Mouse (Mus musculus) forebrain, embryonic 13.5 days (tissue): ENCODE results near the gene Spp2. TPM values are rescaled to one million over a fixed set of nuclear protein-coding genes. Genes with fewer than 3 reads are reported as not detected.

Source experiments
- ATAC-seq: fragments of 200-750 bp; cut with Nextera tagmentation; 2 replicates; pipeline ENCODE4 v1.8.0; 2017
- H3K27ac ChIP-seq: fragments of 300-500 bp; sonication (generic); 2 replicates; pipeline ENCODE4 v1.5.1; 2015; ENCODE audit warnings: inconsistent platforms, mild to moderate bottlenecking, moderate library complexity
- H3K27me3 ChIP-seq: fragments of 300-500 bp; sonication (generic); 2 replicates; pipeline ENCODE4 v1.6.1; 2015; ENCODE audit warnings: mild to moderate bottlenecking, inconsistent platforms
- H3K36me3 ChIP-seq: fragments of 300-500 bp; sonication (generic); 2 replicates; pipeline ENCODE4 v1.6.1; 2015; ENCODE audit warnings: mild to moderate bottlenecking, inconsistent platforms; ENCODE audit not compliant: poor library complexity, severe bottlenecking
- H3K4me1 ChIP-seq: fragments of 300-500 bp; sonication (generic); 2 replicates; pipeline ENCODE4 v1.6.1; 2015; ENCODE audit warnings: inconsistent platforms
- H3K4me2 ChIP-seq: fragments of 300-500 bp; sonication (generic); 2 replicates; pipeline ENCODE4 v1.6.1; 2015; ENCODE audit warnings: inconsistent platforms, mild to moderate bottlenecking, moderate library complexity
- H3K4me3 ChIP-seq: fragments of 300-500 bp; sonication (generic); 2 replicates; pipeline ENCODE4 v1.5.1; 2015; ENCODE audit warnings: mild to moderate bottlenecking, inconsistent platforms
- H3K9ac ChIP-seq: fragments of 300-500 bp; sonication (generic); 2 replicates; pipeline ENCODE4 v1.6.1; 2015; ENCODE audit warnings: mild to moderate bottlenecking, inconsistent platforms
- H3K9me3 ChIP-seq: fragments of 300-500 bp; sonication (generic); replicated peaks from 2 replicates; pipeline ENCODE4 v1.6.1; 2016; ENCODE audit warnings: inconsistent platforms
- WGBS: fragments of 180-500 bp; shearing (Covaris S2); methylation state at CpG from one replicate; pipeline ENCODE4 v1.1.7; 2015; 5-methylcytosine and 5-hydroxymethylcytosine counted together
- polyA plus RNA-seq: library from polyadenylated mRNA; unstranded; fragments of >200 nt; fragmentation: Nextera tagmentation; extraction: Ambion mirVana; gene quantifications from 2 replicates; pipeline ENCODE4 v1.2.1, GENCODE M21; 2015

Spp2 gene
- polyA plus RNA-seq, 1 experiment from 2014 or later = not detected

DNA sequence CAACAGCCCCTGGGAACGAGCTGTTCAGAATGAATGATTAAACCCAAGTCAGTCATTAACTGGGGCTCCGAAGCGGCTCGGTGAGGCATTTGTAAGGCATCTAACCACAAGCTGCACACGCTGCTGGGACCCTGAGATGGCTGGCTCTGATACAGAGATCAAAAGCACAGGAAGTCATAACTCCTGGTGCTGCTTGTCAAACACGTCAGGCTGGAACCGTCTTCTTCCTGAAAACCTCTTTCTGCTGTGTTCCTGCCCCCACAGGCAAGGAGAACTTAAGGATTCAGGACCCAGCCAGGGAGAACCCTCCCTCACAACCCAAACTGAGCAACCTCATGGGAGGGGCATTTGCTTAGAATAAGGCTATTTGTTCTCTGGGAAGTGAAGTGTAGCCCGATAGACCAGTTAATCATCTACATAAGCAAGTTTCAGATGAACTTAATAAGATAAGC, 68.8 kb downstream of the Spp2 start:
- Histone ChIP-seq H3K9me3 (no peaks in the 10 kb centered on the region), H3K4me2 (no peak overlapping the region), H3K27me3 (no peaks in the 10 kb centered on the region), H3K36me3 (no peaks in the 10 kb centered on the region), H3K4me3 (no peak overlapping the region), H3K9ac (no peak overlapping the region), H3K4me1 (peaks cover 23% of the 10 kb centered on the region), H3K27ac (no peak overlapping the region)
- WGBS = 65% methylated on average over 8 of the region's 8 CpGs
- no peak for ATAC-seq

Other genes starting within 250 kb of the Spp2 start
- not detected in 2 replicates for gene Ugt1a5, start 240.9 kb upstream of the Spp2 start, polyA plus RNA-seq
- not detected in 2 replicates for gene Ugt1a2, start 206.4 kb upstream of the Spp2 start, polyA plus RNA-seq
- gene Dnajb3, start 201.2 kb upstream of the Spp2 start, polyA plus RNA-seq = 11.1 and 12.5 TPM in 2 replicates
- gene Ugt1a1, start 195.0 kb upstream of the Spp2 start, polyA plus RNA-seq = not detected in 2 replicates
- gene Mroh2a, start 180.0 kb upstream of the Spp2 start, polyA plus RNA-seq = 1.7 TPM in 2 replicates
- 145 and 146 TPM in 2 replicates for gene Hjurp, start 129.3 kb upstream of the Spp2 start, polyA plus RNA-seq
- gene Trpm8, start 129.3 kb upstream of the Spp2 start, polyA plus RNA-seq = 0.06 TPM in 1 of 2 replicates, not detected in the other
- not detected in 2 replicates for gene Glrp1, start 103.1 kb downstream of the Spp2 start, polyA plus RNA-seq